Mouse (Mus musculus) neural tube, postnatal 0 days (tissue): ENCODE measurements around the gene Rab2b. TPM values are rescaled to one million over a fixed set of nuclear protein-coding genes. Genes with fewer than 3 reads are reported as not detected.

Experiments used
- polyA plus RNA-seq: library from polyadenylated mRNA; unstranded; fragments of >200 nt; fragmentation: Nextera tagmentation; extraction: Ambion mirVana; gene quantifications from 2 replicates; pipeline ENCODE4 v1.2.1, GENCODE M21; 2015

Rab2b gene
- 31.1 and 39.5 TPM in 2 replicates for polyA plus RNA-seq

GRCm38 (mm10) chr14:52278932-52279746, at the start of gene Rab2b, which contains the start of gene Tox4:
Rab2b (minus strand) TSS chr14:52279545.
Tox4 (plus strand) TSS chr14:52279146.

GRCm38 (mm10) chr14:52327910-52328812, 48.8 kb upstream of the Rab2b start, which contains the start of gene Sall2:
Sall2 (minus strand) TSS chr14:52328762.

GRCm38 (mm10) chr14:52304644-52305271, 25.4 kb upstream of the Rab2b start, which contains the start of gene Mettl3:
Mettl3 (minus strand) TSS chr14:52305128.

GRCm38 (mm10) chr14:52257484-52258213, 21.7 kb downstream of the Rab2b start, which contains the start of gene Chd8:
Chd8 (minus strand) TSS chr14:52257780.

Other genes with a start within 250 kb of the Rab2b start
- gene Olfr221, start 237.1 kb downstream of the Rab2b start, polyA plus RNA-seq: not detected in 2 replicates
- 215 and 230 TPM in 2 replicates for gene Hnrnpc, start 175.5 kb downstream of the Rab2b start, polyA plus RNA-seq
- gene Rpgrip1, start 168.8 kb downstream of the Rab2b start, polyA plus RNA-seq: 36.4 and 40.0 TPM in 2 replicates
- gene Supt16, start 82.1 kb downstream of the Rab2b start, polyA plus RNA-seq: 35.4 and 35.9 TPM in 2 replicates
- 23.2 and 32.0 TPM in 2 replicates for gene Chd8, start 21.8 kb downstream of the Rab2b start, polyA plus RNA-seq
- gene Tox4, start 399 bp downstream of the Rab2b start, polyA plus RNA-seq: 40.7 and 41.4 TPM in 2 replicates
- 24.7 and 26.9 TPM in 2 replicates for gene Mettl3, start 25.6 kb upstream of the Rab2b start, polyA plus RNA-seq
- gene Sall2, start 49.2 kb upstream of the Rab2b start, polyA plus RNA-seq: 30.9 and 36.8 TPM in 2 replicates
- not detected in 2 replicates for gene Olfr1513, start 76.9 kb upstream of the Rab2b start, polyA plus RNA-seq
- 0.14 and 0.24 TPM in 2 replicates for gene Olfr1512, start 99.6 kb upstream of the Rab2b start, polyA plus RNA-seq
- 0.23 and 0.36 TPM in 2 replicates for gene Olfr1511, start 117.8 kb upstream of the Rab2b start, polyA plus RNA-seq
- not detected in 2 replicates for gene Olfr1510, start 134.8 kb upstream of the Rab2b start, polyA plus RNA-seq
- gene Olfr1509, start 163.4 kb upstream of the Rab2b start, polyA plus RNA-seq: not detected in 2 replicates
- not detected in 2 replicates for gene Olfr1508, start 187.9 kb upstream of the Rab2b start, polyA plus RNA-seq
- gene Olfr1507, start 216.2 kb upstream of the Rab2b start, polyA plus RNA-seq: not detected in 2 replicates